Mouse (Mus musculus) embryo, embryonic 11 days (tissue): ENCODE results near the gene Tbx1.
"Not testable (repeated sequence)": the region's sequence is repeated elsewhere in the genome, so short reads cannot be mapped to it uniquely, and the experiment has no call there.

Source experiments
- DNase-seq: peaks from one replicate; pipeline ENCODE4 v3.0.0-alpha.2; 2015

Tbx1 gene

DNA sequence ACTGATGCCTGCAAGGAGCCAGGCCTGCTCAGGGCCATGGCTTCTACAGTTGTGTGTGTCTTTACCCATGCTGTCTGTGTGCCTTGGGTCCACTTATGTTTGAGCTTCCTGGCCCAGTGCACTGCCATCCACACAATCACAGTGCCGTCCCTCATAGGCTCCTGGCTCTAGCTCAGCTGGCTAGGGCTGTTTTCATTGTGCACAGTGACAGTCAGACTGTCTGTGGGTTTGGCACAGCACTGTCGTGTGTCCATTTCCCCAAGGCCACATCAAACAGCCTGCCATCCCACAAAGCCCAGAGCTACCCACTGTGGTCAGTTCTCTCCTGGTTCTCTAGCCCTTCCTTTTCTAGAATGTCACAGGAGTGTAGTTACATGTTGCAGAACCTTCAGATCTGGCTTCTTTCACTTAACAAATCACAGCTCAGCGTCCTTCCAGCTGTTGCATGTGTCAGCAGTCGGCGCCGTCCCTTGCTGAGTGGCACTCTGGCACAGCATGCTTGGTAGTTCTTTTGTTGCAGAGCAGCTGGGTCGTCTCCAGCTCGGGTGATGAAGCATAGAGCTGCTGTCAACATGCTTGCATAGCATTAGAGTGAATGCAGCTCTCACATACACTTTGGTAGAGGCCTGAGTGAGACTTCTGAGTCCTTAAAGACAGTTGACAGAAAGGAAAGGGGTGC lies 47.2 kb downstream of the Tbx1 start:
- DNase-seq, result no peak

DNA sequence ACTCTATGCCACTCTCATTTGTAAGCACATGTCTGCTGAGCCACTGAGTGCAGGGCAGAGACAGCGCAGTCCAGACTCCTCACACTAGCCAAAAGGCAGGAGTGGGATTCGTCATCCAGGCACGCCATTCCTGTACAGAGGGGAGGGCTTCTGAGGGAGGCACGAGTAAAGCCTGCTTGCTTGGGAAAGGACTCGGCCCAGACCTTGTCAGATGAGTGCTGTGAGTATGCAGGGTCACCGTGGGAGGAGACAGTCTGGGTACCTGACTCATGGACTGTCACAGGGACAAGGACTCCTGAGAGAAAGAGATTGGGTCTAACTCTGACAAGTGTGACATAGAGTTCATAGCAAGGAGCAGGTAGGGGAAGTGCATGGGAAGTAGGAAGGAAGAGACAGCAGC lies 51.2 kb downstream of the Tbx1 start:
- DNase-seq, result no peak

DNA sequence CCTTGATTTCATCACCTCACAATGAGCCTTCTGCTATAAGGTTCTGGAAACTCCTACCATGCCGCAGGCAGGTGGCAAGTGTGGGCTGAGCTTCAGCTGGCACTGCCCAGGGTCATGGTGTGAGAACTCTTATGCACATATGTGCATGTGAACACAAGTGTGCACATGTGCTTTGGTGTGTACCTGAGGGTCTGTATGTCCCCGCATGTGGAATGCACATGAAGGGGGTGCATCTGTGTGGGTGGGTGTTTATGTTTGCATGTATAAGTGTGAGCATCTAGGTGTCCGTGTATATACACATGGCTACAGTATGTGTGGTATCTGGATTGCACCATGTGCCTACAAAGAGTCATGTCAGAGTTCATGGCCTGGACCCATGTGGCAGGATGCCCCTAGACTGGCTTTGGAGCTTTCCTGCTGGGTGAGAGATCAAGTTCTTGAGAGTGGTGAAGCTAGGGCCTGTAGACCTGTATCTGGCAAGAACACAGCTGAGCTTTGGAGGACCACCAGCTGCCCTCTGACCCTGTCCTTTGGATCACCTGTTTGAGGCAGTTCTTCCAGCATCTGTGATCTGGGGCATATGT lies 53.0 kb downstream of the Tbx1 start:
- DNase-seq, result no peak

DNA sequence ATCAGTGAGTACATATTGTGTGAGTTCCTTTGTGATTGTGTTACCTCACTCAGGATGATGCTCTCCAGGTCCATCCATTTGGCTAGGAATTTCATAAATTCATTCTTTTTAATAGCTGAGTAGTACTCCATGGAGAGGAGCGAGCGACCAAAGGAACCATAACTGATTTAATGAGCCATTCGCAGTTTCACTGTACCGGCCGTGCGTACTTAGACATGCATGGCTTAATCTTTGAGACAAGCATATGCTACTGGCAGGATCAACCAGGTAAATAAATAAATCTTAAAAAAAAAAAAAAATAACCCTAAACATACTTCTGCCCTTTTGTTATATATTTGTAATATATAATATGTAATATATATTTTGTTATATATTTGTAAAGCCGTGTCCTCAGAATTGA lies 57.4 kb downstream of the Tbx1 start:
- DNase-seq, result not testable (repeated sequence)
